Mouse (Mus musculus) myocyte (in vitro differentiated cells): Measurements from ENCODE around the gene H2-DMb1. TPM values are rescaled to one million over a fixed set of nuclear protein-coding genes. Genes with fewer than 3 reads are reported as not detected.

Experiments
- H3K27me3 ChIP-seq: one replicate; pipeline ENCODE4 v1.6.1; 2011; ENCODE audit not compliant: control insufficient read depth, insufficient read depth, insufficient read length
- H3K36me3 ChIP-seq: one replicate; pipeline ENCODE4 v1.6.1; 2011; ENCODE audit not compliant: control insufficient read depth, insufficient read depth
- H3K4me2 ChIP-seq: one replicate; pipeline ENCODE4 v1.6.1; 2011; ENCODE audit warnings: low read depth, control low read depth
- H3K4me3 ChIP-seq: one replicate; pipeline ENCODE4 v1.5.1; 2011; ENCODE audit warnings: mild to moderate bottlenecking, control low read depth, moderate library complexity
- H3K79me2 ChIP-seq: one replicate; pipeline ENCODE4 v1.6.1; 2011; ENCODE audit not compliant: control insufficient read depth, insufficient read depth
- H3ac ChIP-seq: one replicate; pipeline ENCODE4 v1.6.1; 2011; ENCODE audit not compliant: control insufficient read depth, insufficient read length
- CEBPB ChIP-seq: IDR thresholded peaks from 2 replicates; pipeline ENCODE4 v1.6.1; 2011; ENCODE audit warnings: mild to moderate bottlenecking, moderate library complexity; ENCODE audit not compliant: poor library complexity, insufficient read depth, severe bottlenecking
- E2F4 ChIP-seq: IDR thresholded peaks from one replicate; pipeline ENCODE4 v1.6.1; 2011; ENCODE audit warnings: mild to moderate bottlenecking, control low read depth, moderate library complexity; ENCODE audit not compliant: insufficient read depth
- MAX ChIP-seq: IDR thresholded peaks from one replicate; pipeline ENCODE4 v1.6.1; 2011; ENCODE audit warnings: low read depth, mild to moderate bottlenecking, control low read depth
- MYOD1 ChIP-seq, 3 experiments: IDR thresholded peaks; one replicate each; pipeline ENCODE4 v1.6.1; 2011; ENCODE audit warnings: control low read depth in 2 of 3, low read depth in 2 of 3, mild to moderate bottlenecking in 2 of 3, moderate library complexity in 1 of 3; ENCODE audit not compliant: insufficient read length in 2 of 3, control insufficient read depth in 1 of 3
- MYOG ChIP-seq, 3 experiments: IDR thresholded peaks; one replicate each; pipeline ENCODE4 v1.6.1; 2011; ENCODE audit warnings: control low read depth in 2 of 3, low read depth in 2 of 3, mild to moderate bottlenecking in 2 of 3; ENCODE audit not compliant: insufficient read length in 2 of 3, control insufficient read depth in 1 of 3, insufficient read depth in 1 of 3
- POLR2A ChIP-seq: IDR thresholded peaks from one replicate; pipeline ENCODE4 v1.6.1; 2011; ENCODE audit warnings: low read depth, mild to moderate bottlenecking, control low read depth, moderate library complexity; ENCODE audit not compliant: insufficient read length
- POLR2AphosphoS2 ChIP-seq: IDR thresholded peaks from one replicate; pipeline ENCODE4 v1.6.1; 2011; ENCODE audit warnings: low read depth, control low read depth; ENCODE audit not compliant: insufficient read length
- REST ChIP-seq: IDR thresholded peaks from one replicate; pipeline ENCODE4 v1.6.1; 2011; ENCODE audit warnings: mild to moderate bottlenecking, control low read depth, moderate library complexity; ENCODE audit not compliant: insufficient read depth, insufficient read length
- SRF ChIP-seq: IDR thresholded peaks from one replicate; pipeline ENCODE4 v1.6.1; 2011; ENCODE audit warnings: low read depth; ENCODE audit not compliant: control insufficient read depth, insufficient read length
- TCF12 ChIP-seq: IDR thresholded peaks from one replicate; pipeline ENCODE4 v1.6.1; 2011; ENCODE audit warnings: mild to moderate bottlenecking, control low read depth; ENCODE audit not compliant: poor library complexity, insufficient read depth, severe bottlenecking
- TCF3 ChIP-seq: IDR thresholded peaks from one replicate; pipeline ENCODE4 v1.6.1; 2011; ENCODE audit warnings: low read depth, control low read depth; ENCODE audit not compliant: insufficient read length
- USF1 ChIP-seq: IDR thresholded peaks from one replicate; pipeline ENCODE4 v1.6.1; 2011; ENCODE audit warnings: low read depth, mild to moderate bottlenecking, control low read depth, moderate library complexity
- polyA plus RNA-seq: library from polyadenylated mRNA; unstranded; fragments of >200 nt; fragmentation: generic; extraction: Trizol; gene quantifications from one replicate; pipeline ENCODE4 v1.2.1, GENCODE M21; 2012; ENCODE audit warnings: missing spikeins

The H2-DMb1 gene
- polyA plus RNA-seq, 1 experiment, result not detected

GRCm38 (mm10) chr17:34122188-34122984 lies 30.5 kb upstream of the H2-DMb1 start, which contains the start of gene Brd2:
Gene Brd2, minus strand, starts transcription at chr17:34122634.
- peaks cover 7% of the 10 kb centered on the region for H3K36me3 ChIP-seq
- no peaks in the 10 kb centered on the region for H3K27me3 ChIP-seq
- peak within 1 kb of the TSS; percentile 84 for H3K4me2 ChIP-seq
- TF ChIP-seq MYOG (IDR thresholded peaks at IDR 0.05; ENCODE audit: control insufficient read depth in 1 of 3, insufficient read depth in 1 of 3, insufficient read length in 2 of 3, low read depth in 2 of 3), result peak in 2 of 3 experiments; percentile 8 to 48
- TF ChIP-seq MAX, result no peak
- TF ChIP-seq TCF3, result no peak
- peak in 1 of 3 experiments; percentile 7 for TF ChIP-seq MYOD1 (IDR thresholded peaks at IDR 0.05; ENCODE audit: control insufficient read depth in 1 of 3, insufficient read length in 2 of 3, low read depth in 2 of 3)
- TF ChIP-seq POLR2A, result peak; percentile 73
- TF ChIP-seq SRF, result peak; percentile 34
- TF ChIP-seq CEBPB, result no peak
- TF ChIP-seq REST, result peak; percentile 33
- TF ChIP-seq TCF12, result no peak
- TF ChIP-seq POLR2AphosphoS2, result peak; percentile 80
- no peak for TF ChIP-seq E2F4
- peak; percentile 89 for TF ChIP-seq USF1
- peaks cover 55% of the 10 kb centered on the region for H3K79me2 ChIP-seq
- peak within 1 kb of the TSS; percentile 99 for H3K4me3 ChIP-seq
- peak within 1 kb of the TSS; percentile 37 for H3ac ChIP-seq

- H3K79me2 ChIP-seq, result peaks cover 48% of the 10 kb centered on the region
- no peak for TF ChIP-seq REST
- TF ChIP-seq MYOG (IDR thresholded peaks at IDR 0.05; ENCODE audit: control insufficient read depth in 1 of 3, insufficient read depth in 1 of 3, insufficient read length in 2 of 3, low read depth in 2 of 3), result no peak
- TF ChIP-seq E2F4, result no peak
- TF ChIP-seq POLR2AphosphoS2, result no peak
- TF ChIP-seq TCF3, result no peak
- TF ChIP-seq TCF12, result no peak
- no peak for TF ChIP-seq CEBPB
- no peak for TF ChIP-seq SRF
- TF ChIP-seq MAX, result no peak
Measured at GRCm38 (mm10) chr17:34123111-34123510, 29.8 kb upstream of the H2-DMb1 start.

GRCm38 (mm10) chr17:34123518-34123917 lies 29.4 kb upstream of the H2-DMb1 start:
- TF ChIP-seq CEBPB (no peak), MYOD1 (IDR thresholded peaks at IDR 0.05; ENCODE audit: control insufficient read depth in 1 of 3, insufficient read length in 2 of 3, low read depth in 2 of 3) (peak in 1 of 3 experiments; percentile 12)
- H3K4me3 ChIP-seq, result peak overlapping the region; percentile 99
- no peak overlapping the region for H3ac ChIP-seq
- H3K79me2 ChIP-seq, result peaks cover 46% of the 10 kb centered on the region
- H3K27me3 ChIP-seq, result no peaks in the 10 kb centered on the region
- no peaks in the 10 kb centered on the region for H3K36me3 ChIP-seq
- H3K4me2 ChIP-seq, result peak overlapping the region; percentile 84

More at GRCm38 (mm10) chr17:34123111-34123510, 29.8 kb upstream of the H2-DMb1 start:
- Histone ChIP-seq H3K36me3 (no peaks in the 10 kb centered on the region), H3K4me2 (peak overlapping the region; percentile 84), H3K4me3 (peak overlapping the region; percentile 99), H3ac (peak overlapping the region; percentile 37), H3K27me3 (no peaks in the 10 kb centered on the region)

GRCm38 (mm10) chr17:34124649-34125048 lies 28.2 kb upstream of the H2-DMb1 start:
- Histone ChIP-seq H3K36me3 (no peaks in the 10 kb centered on the region), H3K4me2 (peak overlapping the region; percentile 51), H3K79me2 (peaks cover 41% of the 10 kb centered on the region), H3ac (no peak overlapping the region), H3K27me3 (no peaks in the 10 kb centered on the region), H3K4me3 (peak overlapping the region; percentile 99)
- TF ChIP-seq USF1 (peak; percentile 37), POLR2A (no peak)

- TF ChIP-seq MYOD1 (IDR thresholded peaks at IDR 0.05; ENCODE audit: control insufficient read depth in 1 of 3, insufficient read length in 2 of 3, low read depth in 2 of 3) (no peak), TCF3 (no peak), TCF12 (no peak), POLR2AphosphoS2 (no peak), E2F4 (no peak), CEBPB (no peak), POLR2A (no peak), REST (no peak), MAX (no peak), MYOG (IDR thresholded peaks at IDR 0.05; ENCODE audit: control insufficient read depth in 1 of 3, insufficient read depth in 1 of 3, insufficient read length in 2 of 3, low read depth in 2 of 3) (no peak)
Measured at GRCm38 (mm10) chr17:34126826-34127420, 25.9 kb upstream of the H2-DMb1 start.

More at GRCm38 (mm10) chr17:34126826-34127420, 25.9 kb upstream of the H2-DMb1 start:
- no peaks in the 10 kb centered on the region for H3K27me3 ChIP-seq
- no peak overlapping the region for H3K4me2 ChIP-seq
- no peaks in the 10 kb centered on the region for H3K36me3 ChIP-seq
- H3K4me3 ChIP-seq, result no peak overlapping the region
- H3ac ChIP-seq, result no peak overlapping the region
- peaks cover 36% of the 10 kb centered on the region for H3K79me2 ChIP-seq
